Mouse (Mus musculus): ENCODE results near the gene Bnip2. TPM values are rescaled to one million over a fixed set of nuclear protein-coding genes. Genes with fewer than 3 reads are reported as not detected.
"Not testable (repeated sequence)": the region's sequence is repeated elsewhere in the genome, so short reads cannot be mapped to it uniquely, and the experiment has no call there.

Gene Bnip2
- polyA plus RNA-seq, 1 experiment = 12.9 TPM

- no peak for DNase-seq (ENCODE audit: low read depth, low spot score)
- WGBS = 80% methylated on average over 8 of the region's 8 CpGs
Observed at GRCm38 (mm10) chr9:70009754-70010304, 20.6 kb downstream of the Bnip2 start.

GRCm38 (mm10) chr9:70010781-70011473, 21.7 kb downstream of the Bnip2 start:
- 88% methylated on average over 5 of the region's 5 CpGs for WGBS
- no peak for DNase-seq (ENCODE audit: low read depth, low spot score)

GRCm38 (mm10) chr9:70011537-70012407, 22.5 kb downstream of the Bnip2 start:
- 51% methylated on average over 13 of the region's 14 CpGs for WGBS
- DNase-seq (ENCODE audit: low read depth, low spot score) = no peak

- under 1% methylated on average over 56 of the region's 57 CpGs for WGBS
- DNase-seq (ENCODE audit: low read depth, low spot score) = no peak
Observed at GRCm38 (mm10) chr9:70012408-70012901, 23.2 kb downstream of the Bnip2 start, which contains the start of gene Gtf2a2. Gtf2a2 (plus strand) TSS chr9:70012550.

- WGBS = 86% methylated on average over 2 of the region's 2 CpGs
- no peak for DNase-seq (ENCODE audit: low read depth, low spot score)
Observed at GRCm38 (mm10) chr9:70015632-70016031, 26.4 kb downstream of the Bnip2 start.

GRCm38 (mm10) chr9:70018879-70019278, 29.6 kb downstream of the Bnip2 start:
- DNase-seq (ENCODE audit: low read depth, low spot score) = no peak

GRCm38 (mm10) chr9:70021610-70022009, 32.3 kb downstream of the Bnip2 start:
- no peak for DNase-seq (ENCODE audit: low read depth, low spot score)
- 25% methylated on average over 1 of the region's 1 CpGs for WGBS

GRCm38 (mm10) chr9:70022083-70022482, 32.8 kb downstream of the Bnip2 start:
- WGBS = 44% methylated on average over 4 of the region's 4 CpGs
- no peak for DNase-seq (ENCODE audit: low read depth, low spot score)

- not testable (repeated sequence) for DNase-seq (ENCODE audit: low read depth, low spot score)
- WGBS = 72% methylated on average over 1 of the region's 1 CpGs
Observed at GRCm38 (mm10) chr9:70023615-70024014, 34.3 kb downstream of the Bnip2 start.

GRCm38 (mm10) chr9:70024648-70025047, 35.4 kb downstream of the Bnip2 start:
- DNase-seq (ENCODE audit: low read depth, low spot score) = no peak

GRCm38 (mm10) chr9:70025365-70026012, 36.2 kb downstream of the Bnip2 start:
- 89% methylated on average over 2 of the region's 2 CpGs for WGBS
- DNase-seq (ENCODE audit: low read depth, low spot score) = no peak

GRCm38 (mm10) chr9:70032167-70032566, 42.9 kb downstream of the Bnip2 start:
- 65% methylated on average over 1 of the region's 1 CpGs for WGBS
- DNase-seq (ENCODE audit: low read depth, low spot score) = no peak

GRCm38 (mm10) chr9:70033056-70033455, 43.8 kb downstream of the Bnip2 start:
- no peak for DNase-seq (ENCODE audit: low read depth, low spot score)
- 26% methylated on average over 9 of the region's 9 CpGs for WGBS

- WGBS = 71% methylated on average over 7 of the region's 7 CpGs
- DNase-seq (ENCODE audit: low read depth, low spot score) = no peak
Observed at GRCm38 (mm10) chr9:70034702-70035101, 45.4 kb downstream of the Bnip2 start.

- WGBS = 23% methylated on average over 4 of the region's 4 CpGs
- DNase-seq (ENCODE audit: low read depth, low spot score) = no peak
Observed at GRCm38 (mm10) chr9:70036646-70037045, 47.4 kb downstream of the Bnip2 start.

GRCm38 (mm10) chr9:70037988-70038387, 48.7 kb downstream of the Bnip2 start, which contains the start of gene Gcnt3:
Gcnt3 (minus strand) TSS chr9:70038088.
- 45% methylated on average over 7 of the region's 7 CpGs for WGBS
- DNase-seq (ENCODE audit: low read depth, low spot score) = no peak

GRCm38 (mm10) chr9:70039597-70040385, 50.5 kb downstream of the Bnip2 start:
- no peak for DNase-seq (ENCODE audit: low read depth, low spot score)
- WGBS = 26% methylated on average over 6 of the region's 6 CpGs

GRCm38 (mm10) chr9:70040570-70040969, 51.3 kb downstream of the Bnip2 start:
- DNase-seq (ENCODE audit: low read depth, low spot score) = no peak
- 67% methylated on average over 11 of the region's 11 CpGs for WGBS

- 81% methylated on average over 4 of the region's 4 CpGs for WGBS
- no peak for DNase-seq (ENCODE audit: low read depth, low spot score)
Observed at GRCm38 (mm10) chr9:70042137-70042536, 52.9 kb downstream of the Bnip2 start.
